Mouse (Mus musculus) layer of hippocampus, adult 9-11 months (tissue): ENCODE measurements around the gene Ets1.
A peak's percentile ranks its signal among the peaks of the same experiment; 100 is the strongest.

Experiments used
- DNase-seq: peaks from one replicate; pipeline ENCODE4 v3.0.0; 2022

Ets1 gene

GRCm38 (mm10) chr9:32731787-32732186, 95.8 kb downstream of the Ets1 start:
- no peak for DNase-seq

GRCm38 (mm10) chr9:32735071-32735470, 99.0 kb downstream of the Ets1 start:
- no peak for DNase-seq

DNA sequence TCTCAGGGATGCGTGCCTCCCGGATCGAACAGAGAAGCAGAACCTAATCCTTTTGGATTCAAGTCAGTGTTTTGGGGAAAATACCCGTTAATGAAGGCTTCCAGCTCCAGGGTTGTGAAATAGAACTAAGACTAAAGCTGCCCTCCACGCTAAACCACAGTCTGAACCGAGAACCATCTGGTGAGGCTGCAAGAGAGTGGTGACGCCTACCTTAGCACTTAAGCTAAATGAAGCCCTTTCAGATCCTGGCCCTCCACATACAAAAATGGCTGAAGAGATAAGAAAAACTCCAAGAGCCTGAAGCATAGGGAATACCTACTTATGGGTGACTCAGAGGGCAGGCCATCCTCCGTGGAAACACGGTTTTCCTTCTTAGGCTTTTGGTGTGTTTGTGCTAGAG, 100.0 kb downstream of the Ets1 start:
- DNase-seq, result no peak

DNA sequence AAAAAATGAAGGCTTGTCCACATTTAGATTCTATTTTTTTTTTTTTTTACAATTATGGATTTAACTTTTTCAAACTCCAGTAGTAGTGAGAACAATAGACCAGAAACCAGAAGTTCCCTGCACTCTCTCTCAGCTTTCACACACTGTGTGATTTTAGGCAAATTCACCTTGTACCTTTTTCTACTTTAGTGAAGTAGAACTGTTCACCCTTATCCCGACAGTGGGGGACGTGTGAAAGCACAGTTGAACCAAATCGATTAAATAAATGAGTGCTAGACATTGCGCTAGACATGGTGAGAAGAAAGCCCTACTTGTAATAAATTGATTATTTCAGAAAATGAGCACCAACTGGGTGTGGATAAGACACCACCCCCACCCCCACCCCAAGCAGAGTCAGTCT, 104.0 kb downstream of the Ets1 start:
- DNase-seq, result no peak

DNA sequence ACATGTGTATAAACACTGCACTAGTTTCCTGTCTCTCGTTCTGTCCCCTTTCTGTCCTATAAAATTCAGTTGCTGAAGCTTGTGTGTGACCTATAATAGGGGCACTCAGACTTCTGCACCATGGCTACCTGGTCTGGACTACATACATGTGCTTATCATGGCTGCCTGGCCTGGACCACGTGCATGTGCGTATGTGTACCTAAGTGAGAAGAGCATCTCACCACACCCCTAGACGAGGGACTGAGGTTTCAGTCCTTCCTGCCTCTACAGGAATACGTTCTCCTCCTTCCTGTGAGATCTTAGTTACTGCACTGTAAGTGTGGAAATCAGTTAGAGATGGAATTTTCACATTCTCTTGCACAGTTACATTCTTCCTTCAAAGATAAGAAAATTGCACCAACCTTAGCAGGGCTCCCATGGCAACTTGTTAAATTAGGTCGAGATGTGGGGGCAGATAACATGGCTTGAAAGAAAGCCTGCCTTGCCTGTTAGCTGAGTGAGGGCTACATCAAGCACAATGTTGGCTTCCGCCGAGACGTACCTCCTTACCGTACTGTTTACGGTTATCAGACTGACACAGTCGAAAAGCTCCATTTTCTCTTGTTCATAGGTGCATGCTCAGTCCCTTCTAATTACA, 104.8 kb downstream of the Ets1 start:
- no peak for DNase-seq

GRCm38 (mm10) chr9:32741681-32742080, 105.7 kb downstream of the Ets1 start:
- DNase-seq, result no peak

DNA sequence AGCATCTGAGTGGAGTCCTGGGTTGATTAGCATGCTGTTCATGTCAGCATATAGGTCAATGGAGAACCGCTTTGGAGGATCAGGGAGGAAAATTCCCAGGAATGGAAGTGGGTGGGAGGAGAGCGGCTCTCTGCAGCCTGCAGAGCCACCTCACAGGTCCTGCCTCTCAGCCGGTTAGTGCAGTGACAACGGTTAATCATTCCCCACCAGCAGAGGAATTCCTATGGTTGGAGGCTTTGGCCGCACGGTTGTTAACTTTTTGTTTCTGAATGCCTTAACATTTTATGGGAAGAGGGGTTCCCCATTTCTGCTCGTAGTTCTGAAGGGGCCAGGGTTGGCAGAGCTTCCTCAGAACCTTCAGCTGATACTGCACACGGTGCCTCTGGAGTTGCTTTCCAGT, 107.1 kb downstream of the Ets1 start:
- DNase-seq, result no peak

DNA sequence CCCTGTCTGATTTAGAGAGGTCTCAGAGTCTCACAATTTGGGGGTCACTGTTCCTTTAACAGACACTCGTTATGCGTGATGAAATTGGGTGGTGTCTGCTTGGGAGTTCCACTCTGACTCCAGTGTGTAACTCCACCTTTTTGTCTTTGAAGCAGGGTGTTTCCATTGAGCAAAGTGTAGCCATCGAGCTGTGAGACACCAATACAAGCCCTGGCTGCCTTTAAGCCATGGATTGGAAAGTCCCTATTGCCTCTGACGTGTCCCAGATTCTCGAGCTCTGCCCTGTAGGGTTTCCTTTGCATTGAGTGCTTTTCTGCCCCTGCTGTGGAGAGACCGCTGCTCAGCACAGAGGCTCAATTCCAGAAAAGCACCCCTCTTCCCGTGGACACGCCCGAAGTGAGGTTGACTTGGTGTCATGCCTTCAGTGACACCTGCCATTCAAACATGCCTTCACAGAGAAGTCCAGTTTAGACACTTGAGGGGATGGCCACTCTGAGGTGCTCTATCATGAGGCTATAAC, 107.7 kb downstream of the Ets1 start:
- DNase-seq, result no peak

GRCm38 (mm10) chr9:32744288-32744687, 108.3 kb downstream of the Ets1 start:
- no peak for DNase-seq

- no peak for DNase-seq
Measured at GRCm38 (mm10) chr9:32745079-32745763, 109.2 kb downstream of the Ets1 start.

DNA sequence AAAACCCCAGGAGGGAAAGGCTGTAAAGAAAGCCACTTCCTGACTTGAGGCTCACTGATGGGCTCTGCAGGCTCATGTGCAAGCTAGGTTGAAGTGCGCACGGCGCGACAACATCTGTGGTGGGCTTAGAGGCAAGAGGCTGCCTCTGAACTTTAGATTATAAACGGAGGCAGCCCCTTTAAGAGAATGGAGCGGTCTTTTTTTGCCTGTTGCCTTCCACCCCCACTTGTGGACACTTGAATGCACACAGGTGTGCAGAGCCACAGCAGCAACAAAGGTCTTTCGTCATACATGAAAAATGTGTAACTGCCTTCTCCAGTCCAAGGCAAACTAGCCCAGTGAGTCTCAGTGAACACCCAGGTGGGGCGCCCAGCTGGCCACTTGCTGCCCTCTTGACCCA, 110.0 kb downstream of the Ets1 start:
- no peak for DNase-seq

DNA sequence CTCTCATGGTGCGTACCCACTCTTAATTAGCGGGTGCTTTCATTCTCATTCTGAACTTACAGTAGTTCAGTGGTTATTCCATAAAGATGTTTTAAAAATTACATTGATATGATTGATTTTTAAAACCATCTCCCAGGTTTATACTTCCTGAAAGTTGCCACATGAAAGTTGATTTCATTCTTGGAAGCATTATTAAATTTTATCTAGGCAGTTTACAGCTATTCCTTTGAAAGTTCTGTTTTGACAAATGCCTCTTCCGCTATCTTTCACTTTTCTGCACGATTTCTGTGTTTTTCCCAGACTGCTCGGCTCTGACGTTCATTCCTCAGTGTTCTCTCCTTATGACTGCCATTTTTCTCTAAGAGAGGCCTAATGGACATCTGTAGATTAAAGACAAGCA, 110.6 kb downstream of the Ets1 start:
- no peak for DNase-seq

DNA sequence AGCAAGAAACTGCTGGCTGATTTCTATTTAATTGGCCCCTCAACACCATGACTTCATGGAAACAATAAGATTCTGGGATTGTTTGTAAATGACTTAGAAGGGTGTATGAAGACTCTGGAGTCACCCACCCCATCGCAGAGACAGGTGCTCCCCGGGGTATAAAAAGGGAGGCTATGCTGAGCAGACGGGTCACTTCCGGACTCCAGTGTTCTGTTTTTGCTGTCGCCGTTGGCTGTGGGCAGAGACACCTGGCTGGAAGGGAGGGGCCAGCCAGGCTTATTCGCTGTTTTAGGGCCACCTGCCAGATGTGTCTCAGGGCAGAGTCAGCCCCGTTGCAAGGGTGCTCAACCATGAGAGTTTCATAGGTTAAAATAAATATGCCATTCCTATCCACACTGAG, 111.6 kb downstream of the Ets1 start:
- DNase-seq, result no peak

DNA sequence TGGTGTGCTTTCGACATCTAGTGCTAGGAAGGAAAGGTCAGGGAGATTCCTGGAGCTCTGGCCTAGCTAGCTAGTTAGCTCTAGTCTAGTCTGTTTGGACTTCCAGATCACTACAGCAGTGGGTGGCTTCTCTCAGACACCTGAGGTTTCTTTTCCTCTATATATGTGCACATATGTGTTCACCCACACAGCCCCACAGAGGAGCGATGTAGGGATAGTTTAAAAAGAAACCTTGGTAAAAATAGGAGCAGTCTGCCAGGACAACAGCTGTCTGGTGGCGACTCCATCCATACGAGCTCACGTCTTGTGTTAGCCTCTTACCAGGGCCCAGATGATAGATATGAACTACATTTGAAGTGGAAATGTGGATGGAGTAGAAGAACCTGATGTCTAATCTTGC, 112.5 kb downstream of the Ets1 start:
- no peak for DNase-seq

- no peak for DNase-seq
Measured at GRCm38 (mm10) chr9:32749721-32750480, 113.9 kb downstream of the Ets1 start.

- no peak for DNase-seq
Measured at GRCm38 (mm10) chr9:32752602-32753001, 116.6 kb downstream of the Ets1 start.

DNA sequence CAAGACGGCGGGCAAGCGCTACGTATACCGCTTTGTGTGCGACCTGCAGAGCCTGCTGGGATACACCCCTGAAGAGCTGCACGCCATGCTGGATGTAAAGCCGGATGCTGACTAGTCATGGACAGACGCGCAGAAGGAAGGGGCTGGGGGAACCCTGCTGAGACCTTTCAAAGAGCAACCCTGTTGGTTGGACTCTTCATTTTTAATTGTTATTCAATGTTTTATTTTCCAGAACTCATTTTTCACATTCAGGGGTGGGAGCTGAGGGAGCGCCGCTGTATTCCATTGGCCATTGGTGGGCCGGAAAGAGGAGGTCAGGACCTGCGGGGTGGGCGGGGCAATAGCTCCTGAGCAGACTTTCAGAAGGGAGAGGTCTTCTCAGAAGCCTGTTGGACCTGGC, 118.3 kb downstream of the Ets1 start:
- no peak for DNase-seq

DNA sequence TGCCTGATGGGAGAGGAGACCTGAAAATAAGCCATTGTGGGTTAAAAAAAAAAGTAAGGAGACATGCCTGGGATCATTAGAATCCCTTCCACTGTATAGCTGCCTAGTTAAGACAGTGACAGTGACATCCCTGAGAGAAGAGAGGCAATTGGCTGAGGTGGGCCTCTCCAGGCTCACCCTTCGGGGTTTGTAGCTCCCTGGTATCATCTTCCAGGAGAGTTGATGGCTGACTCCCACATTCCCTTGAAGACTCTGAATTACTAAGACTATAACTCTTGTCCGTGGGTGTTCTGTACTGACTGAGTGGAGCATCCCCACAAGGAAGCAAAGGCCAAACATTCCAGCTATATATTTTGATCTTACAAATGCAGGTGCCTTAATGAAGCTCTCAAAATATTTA, 120.0 kb downstream of the Ets1 start:
- no peak for DNase-seq

- no peak for DNase-seq
Measured at GRCm38 (mm10) chr9:32758280-32758905, 122.4 kb downstream of the Ets1 start.

DNA sequence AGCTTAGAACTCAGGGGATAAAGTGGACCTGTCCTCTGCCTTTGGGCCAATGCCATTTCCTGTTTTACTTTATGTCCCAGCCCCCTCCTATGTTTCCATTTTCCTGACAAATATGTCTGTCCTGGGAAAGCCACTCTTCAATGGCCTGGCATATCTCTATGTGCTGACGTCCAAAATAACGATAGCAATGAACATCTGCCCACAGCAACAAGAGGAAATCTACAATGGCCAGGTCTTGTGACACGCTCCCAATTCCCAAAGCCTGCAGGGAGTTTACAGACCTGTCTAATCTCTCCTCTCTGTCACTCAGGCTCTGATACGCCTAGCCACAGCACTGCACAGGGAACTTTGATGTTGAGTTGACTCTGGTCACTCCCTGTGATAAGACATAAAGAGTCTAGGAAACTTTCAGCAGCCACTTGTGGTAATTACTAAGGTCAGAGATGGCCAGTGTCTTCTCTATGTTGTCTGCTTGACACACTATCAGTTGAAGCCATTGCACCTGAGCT, 124.7 kb downstream of the Ets1 start:
- DNase-seq, result no peak

DNA sequence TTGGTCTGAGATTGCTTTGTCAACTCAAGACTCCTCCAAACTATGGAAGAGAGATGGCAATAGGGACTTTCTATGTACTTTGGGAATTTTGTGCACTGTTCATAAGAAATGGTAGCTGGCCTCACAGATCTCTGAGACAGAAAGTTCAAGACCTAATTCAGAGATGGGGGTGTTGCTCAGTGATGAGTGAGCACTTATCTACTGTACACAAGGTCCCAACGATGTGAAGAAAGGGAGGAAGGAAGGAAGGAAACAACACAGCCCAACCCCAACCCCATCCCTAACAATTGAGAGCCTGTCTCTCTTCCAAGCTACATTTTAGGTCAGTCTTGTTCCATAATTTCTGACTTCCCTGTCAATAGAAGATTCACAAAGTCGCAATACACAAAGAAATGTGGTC, 125.3 kb downstream of the Ets1 start:
- no peak for DNase-seq

DNA sequence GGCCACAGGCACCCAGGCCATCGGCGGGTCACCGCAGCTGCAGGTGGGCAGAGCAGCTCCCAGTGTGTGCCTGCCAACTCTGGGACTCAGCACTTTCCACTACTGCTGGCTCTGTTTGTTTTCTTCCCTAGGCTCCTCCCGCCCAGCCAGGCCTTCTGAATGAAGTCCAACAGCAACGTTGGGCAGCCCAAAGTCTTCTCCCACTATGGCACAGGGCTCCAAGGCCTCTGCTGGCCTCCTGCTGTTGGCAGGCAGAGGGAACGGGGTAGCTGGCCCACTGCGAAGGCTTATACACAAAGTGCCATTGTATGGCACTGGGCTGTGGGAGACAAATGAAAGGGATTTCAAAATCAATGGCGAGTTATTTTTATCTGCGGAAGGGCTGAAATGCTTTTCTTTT, 128.4 kb downstream of the Ets1 start:
- DNase-seq, result peak; percentile 45

DNA sequence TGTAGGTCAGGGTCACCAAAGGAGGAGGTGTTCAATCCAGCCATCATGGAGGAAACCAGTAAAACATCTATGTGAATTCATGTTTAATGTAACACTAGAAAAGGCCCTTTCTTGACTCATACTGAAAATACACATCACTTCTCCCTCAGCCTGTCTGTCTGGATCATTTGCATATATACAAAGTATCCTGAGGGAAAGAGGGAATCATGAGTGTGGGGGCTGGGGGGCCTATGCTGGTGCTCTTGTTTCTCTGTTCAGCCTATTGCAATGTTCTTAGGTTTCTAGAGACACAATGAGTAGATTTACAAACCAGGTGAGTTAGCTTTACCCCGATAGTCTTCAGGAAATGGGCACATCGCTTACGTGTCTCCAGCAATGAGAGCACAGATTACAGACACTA, 129.1 kb downstream of the Ets1 start:
- no peak for DNase-seq
